Mouse (Mus musculus): ENCODE measurements around the gene Rasal1.

Rasal1 gene

DNA sequence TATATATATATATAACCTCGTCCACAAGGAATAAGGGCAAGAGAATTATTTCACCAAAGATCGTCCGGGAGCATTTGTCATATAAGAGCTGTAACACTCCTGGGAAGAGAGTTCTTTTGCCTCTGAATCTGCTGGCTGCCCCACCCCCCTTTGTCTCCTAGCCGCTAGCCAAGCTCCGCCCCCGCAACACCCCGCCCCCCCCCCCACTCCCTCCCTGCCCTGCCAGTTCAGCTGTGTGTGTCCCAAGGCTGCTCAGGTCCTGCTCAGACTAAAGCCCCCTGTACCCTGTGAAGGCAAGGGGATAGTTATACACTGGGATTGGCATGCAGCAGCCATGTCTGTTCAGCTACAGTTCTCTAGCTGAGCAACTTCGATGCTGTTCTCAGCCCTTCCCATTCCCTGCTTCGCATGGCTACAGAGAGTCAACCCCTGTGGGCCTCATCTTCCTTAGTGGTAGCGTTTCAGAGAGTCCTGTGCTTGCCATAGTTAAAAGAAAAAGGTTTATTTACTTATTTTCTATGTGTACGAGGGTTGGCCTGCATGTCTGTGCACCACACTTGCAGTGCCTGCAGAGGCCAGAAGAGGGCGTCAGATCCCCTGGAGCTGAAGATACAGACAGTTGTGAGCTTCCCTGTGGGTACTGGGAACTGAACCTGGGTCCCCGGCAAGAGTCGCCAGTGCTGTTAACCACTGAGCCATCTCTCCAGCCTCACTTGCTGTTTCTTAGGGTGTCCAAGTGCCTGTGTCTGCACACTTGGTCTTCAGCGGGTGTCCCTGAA is 70.2 kb downstream of the Rasal1 start:
- no peak for DNase-seq (ENCODE audit: low spot score in 2 of 2)

GRCm38 (mm10) chr5:120721005-120721404 is 72.4 kb downstream of the Rasal1 start:
- DNase-seq (ENCODE audit: low spot score in 2 of 2): no peak

DNA sequence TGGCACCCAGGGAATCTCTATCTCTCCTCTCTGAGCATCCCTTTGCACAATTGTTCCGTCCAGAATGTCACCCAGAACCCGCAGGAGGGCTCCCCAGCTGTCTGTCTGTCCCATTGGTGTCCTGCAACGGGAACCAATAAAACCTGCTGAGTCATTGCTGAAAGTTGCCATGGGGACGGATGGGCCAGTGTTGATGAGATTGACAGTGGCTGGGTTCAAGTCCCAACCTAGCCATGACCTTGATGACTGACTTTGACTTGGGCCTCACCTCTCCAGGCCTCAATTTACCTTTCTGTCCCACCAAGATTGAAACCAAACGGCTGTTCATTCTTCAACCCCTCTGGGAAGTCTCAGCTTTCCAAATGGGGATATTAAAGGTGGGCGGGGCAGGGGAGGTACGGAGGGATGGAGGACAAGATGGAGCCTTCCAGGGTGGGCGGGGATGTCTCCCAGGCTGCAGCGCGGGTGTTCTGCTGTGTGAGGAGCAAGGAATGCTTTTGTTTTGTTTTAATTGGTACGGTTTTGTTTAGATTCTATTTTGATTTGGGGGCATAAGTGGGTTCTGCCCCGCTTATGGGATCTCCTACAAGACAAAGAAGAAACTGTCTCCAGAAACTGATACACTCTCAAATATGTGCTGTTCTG is 77.3 kb downstream of the Rasal1 start:
- no peak for DNase-seq (ENCODE audit: low spot score in 2 of 2)

Data from cerebellum, postnatal 4 days (tissue).